Mouse (Mus musculus): ENCODE measurements around the gene Mgat5b.

DNA sequence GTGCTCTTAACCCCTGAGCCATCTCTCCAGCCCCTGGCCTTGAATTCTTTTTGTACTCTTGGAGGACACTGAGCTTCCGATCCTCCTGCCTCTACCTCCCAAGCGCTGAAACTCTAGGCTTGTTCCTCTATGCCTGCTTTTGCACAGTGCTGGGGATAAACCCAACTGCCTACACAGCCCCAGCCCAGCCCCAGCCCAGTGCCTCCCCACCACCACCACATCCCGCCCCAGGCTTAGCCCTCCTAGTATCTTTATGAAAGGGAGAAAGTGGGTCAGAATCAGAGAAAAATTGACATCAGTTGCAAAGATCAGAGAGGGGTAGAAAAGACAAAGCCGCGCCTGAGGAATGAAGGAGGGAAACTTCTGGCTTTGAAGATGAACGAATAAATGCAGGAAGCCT is 34.6 kb upstream of the Mgat5b start:
- TF ChIP-seq EP300 (IDR thresholded peaks at IDR 0.05; ENCODE audit: low read depth in 1 of 2, low read length in 2 of 2), result no peak
- no peak for TF ChIP-seq SMC3 (IDR thresholded peaks at IDR 0.05; ENCODE audit: low read depth, low read length)
- TF ChIP-seq TAL1 (IDR thresholded peaks at IDR 0.05; ENCODE audit: low read length), result no peak
- TF ChIP-seq POLR2A (IDR thresholded peaks at IDR 0.05; ENCODE audit: control insufficient read depth in 1 of 2, insufficient read depth in 1 of 2, low read depth in 1 of 2, low read length in 2 of 2, poor library complexity in 1 of 2), result no peak
- TF ChIP-seq USF2 (IDR thresholded peaks at IDR 0.05; ENCODE audit: borderline replicate concordance in 1 of 2, insufficient read depth in 1 of 2, low read depth in 1 of 2, low read length in 2 of 2), result no peak
- no peak for TF ChIP-seq MEF2A (IDR thresholded peaks at IDR 0.05; ENCODE audit: extremely low read depth, insufficient replicate concordance, low read depth, low read length, poor library complexity, severe bottlenecking)
- no peak for TF ChIP-seq CHD2 (IDR thresholded peaks at IDR 0.05; ENCODE audit: low read length)
- TF ChIP-seq ZC3H11A (IDR thresholded peaks at IDR 0.05; ENCODE audit: low read depth, low read length), result no peak
- no peak for TF ChIP-seq MAFK (IDR thresholded peaks at IDR 0.05; ENCODE audit: borderline replicate concordance, low read depth, low read length)
- no peak for TF ChIP-seq GATA1 (IDR thresholded peaks at IDR 0.05; ENCODE audit: low read depth, low read length)
- no peak for TF ChIP-seq RAD21 (IDR thresholded peaks at IDR 0.05; ENCODE audit: low read depth, low read length)

Data from MEL (cell line).